Mouse (Mus musculus): ENCODE results near the gene Fam196b.

DNA sequence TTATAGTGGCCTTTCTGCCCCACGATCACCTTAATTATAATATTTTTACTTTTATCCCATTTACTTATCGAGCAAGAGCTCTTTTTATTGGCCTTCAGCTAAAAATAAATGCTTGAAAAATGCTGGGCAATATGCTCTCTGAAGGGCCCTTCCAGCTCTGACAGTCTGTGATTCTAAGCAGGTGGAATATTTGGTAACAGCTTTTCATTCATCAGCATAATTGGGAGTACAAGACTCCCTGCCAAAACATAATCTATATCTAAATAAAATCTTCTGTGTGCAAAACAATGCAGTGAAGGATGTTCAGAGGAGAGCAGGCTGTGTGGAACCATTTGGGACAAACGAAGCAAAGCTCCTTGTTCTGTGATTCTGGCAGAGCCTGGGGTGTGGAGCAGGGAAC is 23.3 kb upstream of the Fam196b start:
- no peak for TF ChIP-seq CTCF (IDR thresholded peaks at IDR 0.05; ENCODE audit: extremely low read depth, insufficient read depth, low read length)
- no peak for TF ChIP-seq POLR2A (IDR thresholded peaks at IDR 0.05; ENCODE audit: extremely low read depth, insufficient read depth, low read length)
